Mouse (Mus musculus) CH12.LX (cell line): ENCODE results near the gene Gm49321.

Source experiments
- CTCF ChIP-seq, 2 experiments: IDR thresholded peaks in 1 of 2; conservative IDR thresholded peaks in 1 of 2; 2 replicates each; pipeline ENCODE4 v1.5.1; 2011 to 2012; ENCODE audit warnings: low read depth in 2 of 2, low read length in 2 of 2, improper control_type of control experiment in 1 of 2, inconsistent platforms in 1 of 2, mild to moderate bottlenecking in 1 of 2, moderate library complexity in 1 of 2
- ELF1 ChIP-seq: IDR thresholded peaks from 2 replicates; pipeline ENCODE4 v1.6.1; 2014; ENCODE audit warnings: low read depth, mild to moderate bottlenecking, inconsistent platforms, low read length, improper control_type of control experiment
- USF1 ChIP-seq: IDR thresholded peaks from 2 replicates; pipeline ENCODE4 v1.6.1; 2014; ENCODE audit warnings: low read depth, mild to moderate bottlenecking, inconsistent platforms, low read length, improper control_type of control experiment
- USF2 ChIP-seq: conservative IDR thresholded peaks from 2 replicates; pipeline ENCODE4 v1.6.1; 2011; ENCODE audit warnings: low read depth, low read length, improper control_type of control experiment

DNA sequence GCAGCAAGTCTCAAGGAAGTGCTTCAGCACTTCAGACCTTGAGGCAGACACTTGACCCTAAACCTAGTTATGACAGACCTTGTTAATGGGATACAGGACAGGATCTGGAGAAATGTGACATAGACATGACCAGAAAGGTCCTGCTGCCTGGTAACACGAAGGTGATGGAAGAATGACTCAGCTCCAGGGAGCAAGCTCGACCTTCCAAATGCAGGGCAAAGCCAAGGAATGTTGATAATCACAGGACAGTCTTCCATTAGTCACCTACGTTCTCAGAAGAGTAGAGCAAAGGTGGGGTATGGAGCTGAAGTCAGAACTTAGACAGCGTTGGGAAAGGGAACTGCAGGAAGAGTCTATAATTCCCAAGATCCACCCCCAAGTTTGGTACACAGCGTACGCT is 42.6 kb upstream of the Gm49321 start:
- no peak for TF ChIP-seq USF2
- TF ChIP-seq CTCF (conservative IDR thresholded peaks at IDR 0.05 in 1 of 2, IDR thresholded peaks at IDR 0.05 in 1 of 2; ENCODE audit: low read depth in 2 of 2, low read length in 2 of 2), result no peak
- TF ChIP-seq USF1, result no peak
- TF ChIP-seq ELF1, result no peak
